Mouse (Mus musculus): ENCODE measurements around the gene Vps53. TPM values are rescaled to one million over a fixed set of nuclear protein-coding genes. Genes with fewer than 3 reads are reported as not detected.

Gene Vps53
- polyA plus RNA-seq, 1 experiment: 22.2 TPM

GRCm38 (mm10) chr11:76077341-76077740 lies 102.1 kb downstream of the Vps53 start:
- 89% methylated on average over 6 of the region's 6 CpGs for WGBS
- no peaks in the 10 kb centered on the region for H3K4me1 ChIP-seq (ENCODE audit: control insufficient read depth, insufficient read depth, low read length)
- H3K4me3 ChIP-seq (replicated peaks; ENCODE audit: extremely low read depth, low read depth, low read length): no peak overlapping the region
- TF ChIP-seq CTCF (IDR thresholded peaks at IDR 0.05; ENCODE audit: insufficient read depth, low read length) (no peak), POLR2A (IDR thresholded peaks at IDR 0.05; ENCODE audit: borderline replicate concordance, extremely low read depth, low read depth, low read length) (no peak)
- DNase-seq: no peak

GRCm38 (mm10) chr11:76074296-76075093 lies 105.0 kb downstream of the Vps53 start:
- H3K4me1 ChIP-seq (ENCODE audit: control insufficient read depth, insufficient read depth, low read length): no peaks in the 10 kb centered on the region
- TF ChIP-seq CTCF (IDR thresholded peaks at IDR 0.05; ENCODE audit: insufficient read depth, low read length): no peak
- no peak for TF ChIP-seq POLR2A (IDR thresholded peaks at IDR 0.05; ENCODE audit: borderline replicate concordance, extremely low read depth, low read depth, low read length)
- H3K4me3 ChIP-seq (replicated peaks; ENCODE audit: extremely low read depth, low read depth, low read length): no peak overlapping the region
- no peak for DNase-seq
- WGBS: 49% methylated on average over 11 of the region's 11 CpGs

DNA sequence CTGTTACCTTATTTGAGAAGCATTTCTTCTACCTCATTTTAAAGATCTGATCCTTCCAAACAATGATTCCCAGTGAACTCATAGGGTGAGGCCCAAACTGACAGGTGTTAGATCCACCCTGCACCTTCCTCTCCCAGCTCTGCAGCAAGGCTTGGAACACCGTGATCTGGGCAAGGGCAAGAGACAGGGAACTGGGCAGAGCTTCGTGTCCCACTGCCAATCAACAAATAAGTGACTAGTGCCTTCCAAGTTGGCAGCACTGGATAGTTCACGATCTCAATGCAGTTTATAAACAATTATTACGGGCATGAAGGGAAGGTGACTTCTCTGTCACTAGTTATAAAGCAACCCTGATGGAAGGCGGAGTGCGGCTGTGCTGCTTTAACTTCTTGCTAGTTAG lies 109.6 kb downstream of the Vps53 start:
- Histone ChIP-seq H3K4me3 (replicated peaks; ENCODE audit: extremely low read depth, low read depth, low read length) (no peak overlapping the region), H3K4me1 (ENCODE audit: control insufficient read depth, insufficient read depth, low read length) (no peaks in the 10 kb centered on the region)
- 58% methylated on average over 6 of the region's 6 CpGs for WGBS
- no peak for DNase-seq
- TF ChIP-seq CTCF (IDR thresholded peaks at IDR 0.05; ENCODE audit: insufficient read depth, low read length) (no peak), POLR2A (IDR thresholded peaks at IDR 0.05; ENCODE audit: borderline replicate concordance, extremely low read depth, low read depth, low read length) (no peak)

GRCm38 (mm10) chr11:76066563-76067156 lies 112.8 kb downstream of the Vps53 start:
- no peak for DNase-seq
- WGBS: 84% methylated on average over 15 of the region's 15 CpGs

DNA sequence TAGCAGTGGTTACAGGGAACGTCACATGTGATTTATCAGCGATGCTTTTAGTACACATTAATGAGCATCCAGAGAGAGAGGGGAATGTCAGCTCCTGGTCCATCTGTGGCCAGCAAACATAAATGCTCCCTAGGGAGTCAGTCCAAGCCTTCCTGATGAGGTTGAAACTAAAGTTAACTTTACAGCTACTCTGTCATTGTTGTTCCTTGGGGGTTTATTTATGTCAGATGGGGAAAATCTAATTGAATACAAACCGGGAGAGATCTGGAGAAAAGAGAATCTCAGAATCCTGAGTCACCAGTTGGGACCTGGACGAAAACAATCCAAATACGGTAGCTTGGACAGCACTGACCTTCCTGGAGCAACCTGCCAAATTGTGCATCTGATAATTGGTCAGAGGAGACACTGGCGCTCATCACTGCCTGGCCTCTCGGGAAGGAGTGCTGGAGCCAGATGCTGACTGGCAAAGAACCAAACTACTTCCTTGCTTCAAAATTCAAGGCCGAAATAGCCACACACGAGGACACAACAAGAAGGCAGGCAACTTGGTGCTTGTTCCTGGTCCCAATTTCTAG lies 113.8 kb downstream of the Vps53 start:
- no peak for DNase-seq
- peaks cover 2% of the 10 kb centered on the region for H3K4me1 ChIP-seq (ENCODE audit: control insufficient read depth, insufficient read depth, low read length)
- no peak overlapping the region for H3K4me3 ChIP-seq (replicated peaks; ENCODE audit: extremely low read depth, low read depth, low read length)
- WGBS: 64% methylated on average over 9 of the region's 9 CpGs
- no peak for TF ChIP-seq CTCF (IDR thresholded peaks at IDR 0.05; ENCODE audit: insufficient read depth, low read length)

More at GRCm38 (mm10) chr11:76066563-76067156, 112.8 kb downstream of the Vps53 start:
- TF ChIP-seq POLR2A (IDR thresholded peaks at IDR 0.05; ENCODE audit: borderline replicate concordance, extremely low read depth, low read depth, low read length) (no peak), CTCF (IDR thresholded peaks at IDR 0.05; ENCODE audit: insufficient read depth, low read length) (no peak)
- no peak overlapping the region for H3K4me3 ChIP-seq (replicated peaks; ENCODE audit: extremely low read depth, low read depth, low read length)
- no peaks in the 10 kb centered on the region for H3K4me1 ChIP-seq (ENCODE audit: control insufficient read depth, insufficient read depth, low read length)

DNA sequence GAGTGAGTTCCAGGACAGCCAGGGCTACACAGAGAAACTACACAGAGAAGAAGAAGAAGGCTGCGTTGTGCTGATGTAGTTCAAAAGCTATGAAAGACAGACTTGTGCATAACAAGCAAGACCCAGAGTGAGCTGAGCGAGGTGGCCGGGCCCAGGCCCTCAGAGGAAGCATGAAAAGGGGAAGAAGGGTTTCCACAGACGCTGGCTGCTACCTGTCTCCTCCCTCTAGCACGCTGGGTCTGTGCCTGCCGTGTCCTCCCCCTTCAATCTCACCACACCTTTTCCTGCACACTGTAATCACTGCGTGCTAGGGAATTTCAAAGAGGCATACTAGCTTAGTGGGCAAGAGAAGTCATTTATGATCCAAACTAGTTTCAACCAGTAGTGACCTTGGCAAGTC lies 115.0 kb downstream of the Vps53 start:
- 70% methylated on average over 7 of the region's 7 CpGs for WGBS
- DNase-seq: no peak
- Histone ChIP-seq H3K4me1 (ENCODE audit: control insufficient read depth, insufficient read depth, low read length) (peaks cover 11% of the 10 kb centered on the region), H3K4me3 (replicated peaks; ENCODE audit: extremely low read depth, low read depth, low read length) (no peak overlapping the region)
- TF ChIP-seq CTCF (IDR thresholded peaks at IDR 0.05; ENCODE audit: insufficient read depth, low read length) (no peak), POLR2A (IDR thresholded peaks at IDR 0.05; ENCODE audit: borderline replicate concordance, extremely low read depth, low read depth, low read length) (no peak)

DNA sequence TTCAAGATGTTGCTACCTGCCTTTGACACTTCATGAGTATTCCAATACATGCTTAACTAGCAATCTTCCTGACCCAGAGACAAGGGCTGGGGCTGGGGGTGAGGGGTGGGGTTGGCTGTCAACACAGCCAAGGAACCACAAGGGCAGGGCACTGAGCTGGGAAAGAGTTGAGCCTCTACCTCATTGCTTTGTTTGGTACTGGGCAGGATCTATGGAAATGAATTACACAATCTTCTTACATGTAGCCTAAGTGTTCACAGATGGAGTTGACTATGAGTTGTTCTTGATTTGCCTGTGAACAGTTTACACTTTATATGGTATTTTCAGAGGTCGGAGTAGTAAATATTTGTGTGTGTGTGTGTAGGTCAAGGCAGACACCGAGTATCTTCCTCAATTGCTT lies 118.5 kb downstream of the Vps53 start:
- WGBS: 80% methylated on average over 2 of the region's 2 CpGs
- Histone ChIP-seq H3K4me1 (ENCODE audit: control insufficient read depth, insufficient read depth, low read length) (peaks cover 11% of the 10 kb centered on the region), H3K4me3 (replicated peaks; ENCODE audit: extremely low read depth, low read depth, low read length) (no peak overlapping the region)
- no peak for DNase-seq
- TF ChIP-seq CTCF (IDR thresholded peaks at IDR 0.05; ENCODE audit: insufficient read depth, low read length) (no peak), POLR2A (IDR thresholded peaks at IDR 0.05; ENCODE audit: borderline replicate concordance, extremely low read depth, low read depth, low read length) (no peak)

DNA sequence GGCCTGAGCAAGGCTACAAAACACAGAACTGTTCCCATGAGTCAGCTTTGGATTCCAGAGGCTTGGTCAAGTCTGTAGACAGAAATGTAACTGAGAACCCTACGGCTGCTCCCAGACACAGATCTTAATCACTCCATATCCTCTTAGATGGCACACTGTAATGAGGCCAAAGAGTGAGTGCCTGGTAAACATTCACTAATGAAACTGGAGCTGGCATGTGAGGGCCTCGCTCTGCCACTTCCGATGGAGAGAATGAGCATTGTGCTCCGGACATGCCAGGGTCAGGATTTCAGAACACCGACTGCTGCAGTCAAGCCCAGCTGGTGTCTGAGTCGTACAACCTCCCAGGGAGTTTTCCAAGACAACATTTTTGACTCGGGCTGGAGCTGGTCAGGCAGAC lies 119.5 kb downstream of the Vps53 start:
- no peak for TF ChIP-seq POLR2A (IDR thresholded peaks at IDR 0.05; ENCODE audit: borderline replicate concordance, extremely low read depth, low read depth, low read length)
- no peak for TF ChIP-seq CTCF (IDR thresholded peaks at IDR 0.05; ENCODE audit: insufficient read depth, low read length)
- DNase-seq: peak; percentile 33
- 24% methylated on average over 7 of the region's 7 CpGs for WGBS
- Histone ChIP-seq H3K4me3 (replicated peaks; ENCODE audit: extremely low read depth, low read depth, low read length) (no peak overlapping the region), H3K4me1 (ENCODE audit: control insufficient read depth, insufficient read depth, low read length) (peaks cover 11% of the 10 kb centered on the region)

GRCm38 (mm10) chr11:76056487-76056886 lies 123.0 kb downstream of the Vps53 start:
- TF ChIP-seq POLR2A (IDR thresholded peaks at IDR 0.05; ENCODE audit: borderline replicate concordance, extremely low read depth, low read depth, low read length) (no peak), CTCF (IDR thresholded peaks at IDR 0.05; ENCODE audit: insufficient read depth, low read length) (no peak)
- 42% methylated on average over 3 of the region's 3 CpGs for WGBS
- peaks cover 11% of the 10 kb centered on the region for H3K4me1 ChIP-seq (ENCODE audit: control insufficient read depth, insufficient read depth, low read length)
- H3K4me3 ChIP-seq (replicated peaks; ENCODE audit: extremely low read depth, low read depth, low read length): no peak overlapping the region
- DNase-seq: no peak

Data from lung, adult 2 months (tissue).